8 mouse cellular contexts compared by ENCODE assay signal in genomic region chr7:29039985-29040661, GRCm38 (mm10). TPM values are rescaled to one million over a fixed set of nuclear protein-coding genes. Genes with fewer than 3 reads are reported as not detected.
DNase-seq lines count a peak whose midpoint lies in the region; ATAC-seq lines count a peak whose summit lies in the region.

No protein-coding gene starts in this region.

- H3K9ac ChIP-seq in embryonic facial prominence, embryonic 15.5 days = peak overlapping the region; percentile 24
- H3K9ac ChIP-seq in hindbrain, embryonic 11.5 days (ENCODE audit: low read depth, low read length) = peak overlapping the region; percentile 43
- peak overlapping the region; percentile 57 for H3K9ac ChIP-seq in liver, embryonic 16.5 days (ENCODE audit: low read depth, low read length)

- H3K27me3 ChIP-seq in embryonic facial prominence, embryonic 15.5 days = no peaks in the 10 kb centered on the region
- H3K27me3 ChIP-seq in hindbrain, embryonic 11.5 days (ENCODE audit: control insufficient read depth, insufficient read depth, low read length) = no peaks in the 10 kb centered on the region
- no peaks in the 10 kb centered on the region for H3K27me3 ChIP-seq in liver, embryonic 16.5 days (ENCODE audit: control insufficient read depth, insufficient read depth, low read depth, low read length)

- H3K4me1 ChIP-seq in embryonic facial prominence, embryonic 15.5 days = peaks cover 26% of the 10 kb centered on the region
- H3K4me1 ChIP-seq in hindbrain, embryonic 11.5 days (replicated peaks; ENCODE audit: control insufficient read depth, insufficient read depth, low read length) = no peaks in the 10 kb centered on the region
- H3K4me1 ChIP-seq in liver, embryonic 16.5 days (ENCODE audit: control insufficient read depth, low read depth, low read length) = peaks cover 8% of the 10 kb centered on the region

- peak overlapping the region; percentile 79 for H3K4me2 ChIP-seq in embryonic facial prominence, embryonic 15.5 days (replicated peaks)
- H3K4me2 ChIP-seq in hindbrain, embryonic 11.5 days (replicated peaks; ENCODE audit: low read depth, low read length) = peak overlapping the region; percentile 61
- peak overlapping the region; percentile 83 for H3K4me2 ChIP-seq in liver, embryonic 16.5 days (ENCODE audit: low read depth, low read length)

- no peak for ATAC-seq in embryonic facial prominence, embryonic 15.5 days (ENCODE audit: insufficient number of reproducible peaks, low FRiP score, low TSS enrichment, low read depth)
- ATAC-seq in hindbrain, embryonic 11.5 days (ENCODE audit: low FRiP score) = peak; percentile 52
- peak; percentile 47 for ATAC-seq in liver, embryonic 16.5 days (ENCODE audit: low read depth)

- H3K4me3 ChIP-seq in embryonic facial prominence, embryonic 15.5 days (replicated peaks) = peak overlapping the region; percentile 45
- peak overlapping the region; percentile 31 for H3K4me3 ChIP-seq in hindbrain, embryonic 11.5 days (ENCODE audit: low read depth, low read length)
- peak overlapping the region; percentile 55 for H3K4me3 ChIP-seq in liver, embryonic 16.5 days (ENCODE audit: low read depth, low read length)

- WGBS in embryonic facial prominence, embryonic 15.5 days = 2% methylated on average over 26 of the region's 26 CpGs
- WGBS in hindbrain, embryonic 11.5 days = under 1% methylated on average over 26 of the region's 26 CpGs
- 2% methylated on average over 26 of the region's 26 CpGs for WGBS in liver, embryonic 16.5 days (ENCODE audit: insufficient replicate concordance)

- no peaks in the 10 kb centered on the region for H3K36me3 ChIP-seq in embryonic facial prominence, embryonic 15.5 days
- no peaks in the 10 kb centered on the region for H3K36me3 ChIP-seq in hindbrain, embryonic 11.5 days (ENCODE audit: control insufficient read depth, insufficient read depth, low read length)
- no peaks in the 10 kb centered on the region for H3K36me3 ChIP-seq in liver, embryonic 16.5 days (ENCODE audit: control insufficient read depth, insufficient read depth)

- 0 out of 2 replicates have a peak overlapping the region, but pooled peaks have one; percentile 35 for H3K27ac ChIP-seq in embryonic facial prominence, embryonic 15.5 days (replicated peaks)
- no peak overlapping the region for H3K27ac ChIP-seq in hindbrain, embryonic 11.5 days (ENCODE audit: low read depth, low read length)
- H3K27ac ChIP-seq in liver, embryonic 16.5 days (ENCODE audit: low read length) = no peak overlapping the region

- no peaks in the 10 kb centered on the region for H3K9me3 ChIP-seq in embryonic facial prominence, embryonic 15.5 days (replicated peaks)
- H3K9me3 ChIP-seq in hindbrain, embryonic 11.5 days (ENCODE audit: control insufficient read depth, low read length) = no peaks in the 10 kb centered on the region
- no peaks in the 10 kb centered on the region for H3K9me3 ChIP-seq in liver, embryonic 16.5 days (replicated peaks; ENCODE audit: control insufficient read depth, low read length)

- peak; percentile 45 to 59 for DNase-seq in right cerebral cortex, postnatal 10 days (ENCODE audit: low spot score in 2 of 2)
- no peak for DNase-seq in right cerebral cortex, postnatal 14 days
- peak; percentile 68 for DNase-seq in hindbrain, embryonic 11.5 days (ENCODE audit: low spot score)
- DNase-seq in thymus, adult 18-20 months = peak; percentile 14 to 32
- DNase-seq in right cerebral cortex, adult 18-20 months = no peak
- DNase-seq in cerebellum, adult 11 months = no peak

RNA-seq across cellular contexts. Expression of gene Map4k1, which starts 58.3 kb away (rescaled TPM):
- polyA plus RNA-seq in embryonic facial prominence, embryonic 15.5 days (2015; fragmentation: Nextera tagmentation; extraction: Ambion mirVana) = 7.5 and 7.7 TPM in 2 replicates
- 4.3 and 5.0 TPM in 2 replicates for polyA plus RNA-seq in hindbrain, embryonic 11.5 days (2014; fragmentation: Nextera tagmentation; extraction: Ambion mirVana)
- 28.3 and 30.2 TPM in 2 replicates for polyA plus RNA-seq in liver, embryonic 16.5 days (2015; fragmentation: Nextera tagmentation; extraction: Ambion mirVana)

RNA-seq across cellular contexts. Expression of gene Eif3k, which starts 58.5 kb away (rescaled TPM):
- 403 and 405 TPM in 2 replicates for polyA plus RNA-seq in embryonic facial prominence, embryonic 15.5 days (2015; fragmentation: Nextera tagmentation; extraction: Ambion mirVana)
- 389 and 409 TPM in 2 replicates for polyA plus RNA-seq in hindbrain, embryonic 11.5 days (2014; fragmentation: Nextera tagmentation; extraction: Ambion mirVana)
- polyA plus RNA-seq in liver, embryonic 16.5 days (2015; fragmentation: Nextera tagmentation; extraction: Ambion mirVana) = 195 and 205 TPM in 2 replicates

Comparison
In these comparisons a context has a peak if more than half of its experiments do, and no peak if none do; other contexts are left out.
1. DNase-seq: peak in right cerebral cortex, postnatal 10 days (2 of 2), hindbrain, embryonic 11.5 days (single experiment) and thymus, adult 18-20 months (2 of 2); none in right cerebral cortex, postnatal 14 days (single experiment), right cerebral cortex, adult 18-20 months (single experiment) and cerebellum, adult 11 months (single experiment).
2. Peak in every context shown above with its lines, with median percentiles within 50 percentile points of each other: H3K4me2 ChIP-seq, H3K4me3 ChIP-seq and H3K9ac ChIP-seq.